Mouse (Mus musculus) lung, adult 2 months (tissue): ENCODE data around the gene Stk33.
"Not testable (repeated sequence)": the region's sequence is repeated elsewhere in the genome, so short reads cannot be mapped to it uniquely, and the experiment has no call there.

ENCODE experiments used
- CTCF ChIP-seq: fragments of 200-500 bp; IDR thresholded peaks from 2 replicates; pipeline ENCODE4 v1.5.1; 2011; ENCODE audit warnings: mild to moderate bottlenecking, low read length, control low read depth; ENCODE audit not compliant: insufficient read depth
- POLR2A ChIP-seq: fragments of 200-500 bp; IDR thresholded peaks from 2 replicates; pipeline ENCODE4 v1.6.1; 2011; ENCODE audit warnings: low read depth, mild to moderate bottlenecking, control low read depth, low read length, borderline replicate concordance; ENCODE audit errors: extremely low read depth

- TF ChIP-seq CTCF, POLR2A: not testable (repeated sequence)
Observed at GRCm38 (mm10) chr7:109373556-109373955, 65.3 kb downstream of the Stk33 start.
